16 mouse cellular contexts compared by ENCODE assay signal in the genomic region with DNA sequence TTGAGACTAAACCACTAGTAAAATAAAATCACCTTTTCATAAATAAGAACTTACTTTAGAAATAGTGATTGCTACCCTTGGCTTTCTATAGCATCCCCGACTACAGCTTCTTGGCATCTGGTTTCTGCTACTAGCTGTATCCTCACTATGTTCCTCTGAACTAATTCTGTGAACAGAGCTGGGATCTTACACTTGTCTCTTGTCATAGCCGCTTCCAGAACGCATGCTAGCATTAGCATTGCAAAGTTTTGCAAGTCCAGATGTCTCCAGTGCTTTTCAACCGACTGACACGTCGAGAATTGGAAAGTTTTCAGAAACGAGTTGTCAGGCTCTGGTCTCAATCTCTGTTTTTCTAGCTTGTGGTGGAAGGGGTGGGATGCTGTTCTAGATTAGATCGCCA.
"Had no signal": no experiment of that assay in that cellular context is flagged by ENCODE, and none has a peak within 500 bp of the region (broad histone marks: within the 10 kb centered on the region; RNA-seq: fewer than 3 reads in every experiment).

No protein-coding gene starts in this region.

- ATAC-seq: liver, postnatal 0 days; midbrain, embryonic 13.5 days; midbrain, embryonic 15.5 days had no signal

- H3K9ac ChIP-seq: liver, postnatal 0 days; lung, embryonic 15.5 days; midbrain, embryonic 13.5 days; midbrain, embryonic 15.5 days; neural tube, embryonic 12.5 days; stomach, embryonic 15.5 days had no signal

- H3K4me3 ChIP-seq: lung, embryonic 15.5 days; megakaryocyte, embryonic 14.5 days; midbrain, embryonic 13.5 days; midbrain, embryonic 15.5 days; neural tube, embryonic 12.5 days; stomach, embryonic 15.5 days had no signal

- DNase-seq: liver, postnatal 0 days; lung, postnatal 10 days; lung, postnatal 36 days; right cerebral cortex, postnatal 14 days; thymus, adult 2 months; thymus, postnatal 25 days; thymus, postnatal 4 days had no signal

- H3K4me1 ChIP-seq: lung, embryonic 15.5 days; midbrain, embryonic 13.5 days; midbrain, embryonic 15.5 days; neural tube, embryonic 12.5 days; stomach, embryonic 15.5 days had no signal

- H3K4me2 ChIP-seq: lung, embryonic 15.5 days; midbrain, embryonic 11.5 days; midbrain, embryonic 13.5 days; midbrain, embryonic 15.5 days; neural tube, embryonic 12.5 days; stomach, embryonic 15.5 days had no signal

- H3K36me3 ChIP-seq: lung, embryonic 15.5 days; midbrain, embryonic 13.5 days; midbrain, embryonic 15.5 days; neural tube, embryonic 12.5 days; stomach, embryonic 15.5 days had no signal

- H3K9me3 ChIP-seq: lung, embryonic 15.5 days; megakaryocyte, embryonic 14.5 days; midbrain, embryonic 13.5 days; midbrain, embryonic 15.5 days; neural tube, embryonic 12.5 days; stomach, embryonic 15.5 days had no signal

- H3K27ac ChIP-seq: lung, embryonic 15.5 days; macrophage; midbrain, embryonic 13.5 days; midbrain, embryonic 15.5 days; neural tube, embryonic 12.5 days; stomach, embryonic 15.5 days; stomach, postnatal 0 days had no signal

- H3K27me3 ChIP-seq: lung, embryonic 15.5 days; megakaryocyte, embryonic 14.5 days; midbrain, embryonic 13.5 days; midbrain, embryonic 15.5 days; neural tube, embryonic 12.5 days; stomach, embryonic 15.5 days had no signal
